Mouse (Mus musculus) midbrain, embryonic 10.5 days (tissue): ENCODE data around the gene Spib. TPM values are rescaled to one million over a fixed set of nuclear protein-coding genes. Genes with fewer than 3 reads are reported as not detected.

Experiments used
- DNase-seq: peaks from one replicate; pipeline ENCODE4 v3.0.0-alpha.2; 2017; ENCODE audit warnings: low spot score
- H3K27ac ChIP-seq: fragments of 300-500 bp; sonication (generic); replicated peaks from 2 replicates; pipeline ENCODE4 v1.5.1; 2016; ENCODE audit warnings: mild to moderate bottlenecking
- H3K27me3 ChIP-seq: fragments of 300-500 bp; sonication (generic); 2 replicates; pipeline ENCODE4 v1.6.1; 2016; ENCODE audit warnings: low read depth, mild to moderate bottlenecking; ENCODE audit not compliant: poor library complexity, severe bottlenecking
- H3K36me3 ChIP-seq: fragments of 300-500 bp; sonication (generic); 2 replicates; pipeline ENCODE4 v1.6.1; 2016; ENCODE audit warnings: mild to moderate bottlenecking, moderate library complexity
- H3K4me1 ChIP-seq: fragments of 300-500 bp; sonication (generic); 2 replicates; pipeline ENCODE4 v1.6.1; 2016
- H3K4me3 ChIP-seq: fragments of 300-500 bp; sonication (generic); 2 replicates; pipeline ENCODE4 v1.5.1; 2016; ENCODE audit warnings: mild to moderate bottlenecking, moderate library complexity
- H3K9me3 ChIP-seq: fragments of 300-500 bp; sonication (generic); replicated peaks from 2 replicates; pipeline ENCODE4 v1.6.1; 2016; ENCODE audit warnings: mild to moderate bottlenecking
- WGBS: fragments of 180-500 bp; shearing (Covaris S2); methylation state at CpG from one replicate; pipeline ENCODE4 v1.1.7; 2016; 5-methylcytosine and 5-hydroxymethylcytosine counted together
- polyA plus RNA-seq: library from polyadenylated mRNA; unstranded; fragments of >200 nt; fragmentation: Nextera tagmentation; extraction: Ambion mirVana; gene quantifications from 2 replicates; pipeline ENCODE4 v1.2.1, GENCODE M21; 2016

The Spib gene
- polyA plus RNA-seq, 1 experiment from 2014 or later = not detected

GRCm38 (mm10) chr7:44501563-44502115, 30.2 kb downstream of the Spib start:
- Histone ChIP-seq H3K27me3 (peaks cover 18% of the 10 kb centered on the region), H3K9me3 (0 out of 2 replicates have a peak, but pooled peaks cover 3% of the 10 kb centered on the region), H3K4me1 (peaks cover 14% of the 10 kb centered on the region), H3K36me3 (no peaks in the 10 kb centered on the region), H3K4me3 (no peak overlapping the region), H3K27ac (no peak overlapping the region)
- WGBS = 44% methylated on average over 5 of the region's 5 CpGs
- peak; percentile 75 for DNase-seq

- H3K36me3 ChIP-seq = no peaks in the 10 kb centered on the region
- peaks cover 18% of the 10 kb centered on the region for H3K27me3 ChIP-seq
- H3K4me1 ChIP-seq = peaks cover 24% of the 10 kb centered on the region
- no peak overlapping the region; the same call in 1 of the 2 replicates for H3K4me3 ChIP-seq
- 63% methylated on average over 20 of the region's 20 CpGs for WGBS
- no peak for DNase-seq
- 0 out of 2 replicates have a peak overlapping the region, but pooled peaks have one; percentile 13 for H3K27ac ChIP-seq
- H3K9me3 ChIP-seq = 0 out of 2 replicates have a peak, but pooled peaks cover 3% of the 10 kb centered on the region
Observed at GRCm38 (mm10) chr7:44500046-44500445, 31.8 kb downstream of the Spib start.

- H3K9me3 ChIP-seq = no peaks in the 10 kb centered on the region
- no peak overlapping the region for H3K27ac ChIP-seq
- DNase-seq = no peak
- H3K4me3 ChIP-seq = no peak overlapping the region
- peaks cover 29% of the 10 kb centered on the region for H3K4me1 ChIP-seq
- H3K36me3 ChIP-seq = peaks cover 9% of the 10 kb centered on the region
- H3K27me3 ChIP-seq = peaks cover 18% of the 10 kb centered on the region
- 89% methylated on average over 1 of the region's 1 CpGs for WGBS
Observed at GRCm38 (mm10) chr7:44498922-44499321, 32.9 kb downstream of the Spib start.

DNA sequence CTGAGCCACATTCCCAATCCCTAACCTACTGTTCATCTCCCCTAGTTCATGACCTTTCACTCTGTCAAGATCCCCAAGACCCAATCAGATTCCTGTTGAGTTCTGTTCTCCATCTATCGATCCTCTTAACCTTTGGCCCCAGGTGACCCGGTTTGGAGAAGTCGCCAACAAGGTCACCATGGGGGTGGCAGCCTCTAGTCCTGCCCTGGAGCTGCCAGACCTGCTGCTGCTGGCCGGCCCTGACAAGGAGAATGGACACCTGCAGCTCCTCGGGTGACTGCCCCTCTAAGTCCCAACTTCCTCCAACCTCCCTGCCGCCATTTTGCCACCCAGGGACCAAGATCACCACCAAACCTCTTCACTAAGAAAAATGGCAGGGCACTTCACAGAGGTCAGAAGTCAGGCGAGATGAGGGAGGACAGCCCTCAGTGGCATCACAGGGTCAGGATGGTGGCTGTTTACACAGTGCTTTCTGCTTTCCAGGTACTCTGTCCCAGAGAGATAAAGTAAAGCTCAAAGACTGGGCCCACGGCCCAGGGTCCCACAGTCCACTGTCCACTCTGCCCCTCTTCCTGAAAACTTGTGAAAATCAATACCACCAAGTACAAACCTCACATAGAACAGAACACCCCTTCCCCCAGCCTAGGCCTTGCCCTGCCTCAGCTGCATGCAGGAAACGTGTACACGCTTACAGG, 34.4 kb downstream of the Spib start:
- peaks cover 23% of the 10 kb centered on the region for H3K36me3 ChIP-seq
- H3K4me3 ChIP-seq = peak overlapping the region; percentile 86
- DNase-seq = no peak
- H3K4me1 ChIP-seq = peaks cover 29% of the 10 kb centered on the region
- peaks cover 18% of the 10 kb centered on the region for H3K27me3 ChIP-seq
- WGBS = 84% methylated on average over 10 of the region's 10 CpGs
- H3K9me3 ChIP-seq = no peaks in the 10 kb centered on the region
- H3K27ac ChIP-seq = peak overlapping the region; percentile 99

DNA sequence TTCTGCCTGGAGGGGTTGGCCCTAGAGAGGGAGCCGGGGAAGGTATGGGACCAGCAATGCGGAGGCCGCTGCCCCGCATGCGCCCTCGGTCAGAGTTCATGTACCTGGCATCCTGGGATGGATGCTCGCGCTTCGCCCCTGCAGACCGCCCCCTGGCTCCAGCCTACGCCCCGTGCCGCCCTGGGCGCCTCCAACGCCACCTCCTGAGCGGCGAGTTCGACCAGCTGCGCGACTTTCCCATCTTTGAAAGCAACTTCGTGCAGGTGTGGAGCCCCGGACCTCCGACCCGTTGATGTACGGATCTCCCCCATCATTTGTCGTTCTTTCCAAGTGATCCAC, 35.1 kb downstream of the Spib start:
- Histone ChIP-seq H3K27ac (peak overlapping the region; percentile 99), H3K36me3 (peaks cover 31% of the 10 kb centered on the region), H3K4me3 (peak overlapping the region; percentile 86), H3K27me3 (peaks cover 18% of the 10 kb centered on the region), H3K4me1 (peaks cover 29% of the 10 kb centered on the region), H3K9me3 (no peaks in the 10 kb centered on the region)
- DNase-seq = no peak
- WGBS = 1% methylated on average over 26 of the region's 26 CpGs

- peak within 1 kb of the TSS; percentile 86 for H3K4me3 ChIP-seq
- H3K36me3 ChIP-seq = peaks cover 37% of the 10 kb centered on the region
- H3K27me3 ChIP-seq = peaks cover 18% of the 10 kb centered on the region
- peaks cover 29% of the 10 kb centered on the region for H3K4me1 ChIP-seq
- H3K27ac ChIP-seq = peak within 1 kb of the TSS; percentile 99
- DNase-seq = peak; percentile 99
- no peaks in the 10 kb centered on the region for H3K9me3 ChIP-seq
- WGBS = under 1% methylated on average over 58 of the region's 58 CpGs
Observed at GRCm38 (mm10) chr7:44495992-44496770, 35.7 kb downstream of the Spib start, which contains the start of the genes Emc10 and Fam71e1. Gene Emc10 (minus strand): TSS chr7:44496529. Gene Fam71e1 (plus strand): TSS chr7:44496581.

DNA sequence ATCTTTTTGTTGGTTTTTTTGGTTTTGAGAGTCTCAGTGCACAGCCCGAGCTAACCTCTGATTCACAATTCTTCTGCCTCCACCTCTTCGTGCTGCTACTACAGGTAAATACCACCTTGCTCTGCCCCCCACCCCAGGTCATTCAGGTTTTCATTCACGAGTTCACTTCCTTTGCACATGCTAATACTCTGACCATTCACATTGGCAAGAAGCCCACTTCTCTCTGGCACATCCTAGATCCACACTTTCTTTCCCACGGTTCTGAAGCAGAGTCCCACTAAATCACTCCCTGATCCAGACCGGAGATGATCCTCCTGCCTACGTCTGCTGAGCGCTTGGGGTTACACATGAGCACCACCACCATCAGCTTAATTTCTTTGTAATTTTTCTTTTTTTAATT, 36.8 kb downstream of the Spib start:
- Histone ChIP-seq H3K4me3 (peak overlapping the region; percentile 86), H3K4me1 (peaks cover 29% of the 10 kb centered on the region), H3K36me3 (peaks cover 48% of the 10 kb centered on the region), H3K27me3 (peaks cover 10% of the 10 kb centered on the region), H3K27ac (peak overlapping the region; percentile 99; the same call in 1 of the 2 replicates), H3K9me3 (no peaks in the 10 kb centered on the region)
- 92% methylated on average over 7 of the region's 7 CpGs for WGBS
- no peak for DNase-seq

GRCm38 (mm10) chr7:44494681-44495080, 37.2 kb downstream of the Spib start:
- Histone ChIP-seq H3K27ac (no peak overlapping the region), H3K36me3 (peaks cover 52% of the 10 kb centered on the region)

DNA sequence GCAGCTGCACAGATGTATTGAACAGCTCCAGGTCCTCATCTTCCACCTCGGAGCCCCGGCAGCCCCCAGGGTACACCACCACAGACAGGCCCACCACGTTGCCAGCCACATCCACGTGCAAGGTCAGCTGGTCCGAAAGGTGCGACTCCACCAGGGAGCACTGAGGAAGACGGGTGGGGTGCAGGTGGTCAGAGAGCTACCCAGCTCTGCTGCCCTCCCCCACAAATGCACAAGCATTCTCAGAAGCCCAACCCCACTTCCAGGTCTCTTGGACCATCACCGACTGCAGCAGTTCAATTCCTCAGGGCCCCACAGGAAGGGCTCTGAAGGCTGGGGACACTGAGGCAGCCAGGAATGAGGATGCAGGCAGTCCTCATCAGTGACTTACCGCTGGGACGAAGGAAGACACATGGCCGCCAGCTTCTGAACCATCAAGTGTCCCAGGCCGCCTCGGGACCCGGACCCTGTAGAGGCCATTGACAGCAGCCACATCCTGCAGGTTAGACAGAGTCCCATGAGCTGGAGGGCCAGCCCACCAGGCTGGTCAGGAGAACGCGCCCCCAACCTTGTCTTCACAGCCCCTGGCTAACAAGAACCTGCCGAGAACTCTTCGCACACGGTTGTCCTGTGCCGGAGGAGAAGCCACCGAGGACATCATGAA, 39.6 kb downstream of the Spib start:
- no peak overlapping the region for H3K4me3 ChIP-seq
- H3K4me1 ChIP-seq = peaks cover 21% of the 10 kb centered on the region
- no peak for DNase-seq
- H3K36me3 ChIP-seq = peaks cover 69% of the 10 kb centered on the region
- H3K27ac ChIP-seq = no peak overlapping the region
- H3K9me3 ChIP-seq = no peaks in the 10 kb centered on the region
- 95% methylated on average over 21 of the region's 21 CpGs for WGBS
- no peaks in the 10 kb centered on the region for H3K27me3 ChIP-seq

More at GRCm38 (mm10) chr7:44494681-44495080, 37.2 kb downstream of the Spib start:
- Histone ChIP-seq H3K4me1 (peaks cover 29% of the 10 kb centered on the region), H3K27me3 (peaks cover 6% of the 10 kb centered on the region; the same call in 1 of the 2 replicates), H3K4me3 (no peak overlapping the region), H3K9me3 (no peaks in the 10 kb centered on the region)
- 92% methylated on average over 12 of the region's 12 CpGs for WGBS
- no peak for DNase-seq

DNA sequence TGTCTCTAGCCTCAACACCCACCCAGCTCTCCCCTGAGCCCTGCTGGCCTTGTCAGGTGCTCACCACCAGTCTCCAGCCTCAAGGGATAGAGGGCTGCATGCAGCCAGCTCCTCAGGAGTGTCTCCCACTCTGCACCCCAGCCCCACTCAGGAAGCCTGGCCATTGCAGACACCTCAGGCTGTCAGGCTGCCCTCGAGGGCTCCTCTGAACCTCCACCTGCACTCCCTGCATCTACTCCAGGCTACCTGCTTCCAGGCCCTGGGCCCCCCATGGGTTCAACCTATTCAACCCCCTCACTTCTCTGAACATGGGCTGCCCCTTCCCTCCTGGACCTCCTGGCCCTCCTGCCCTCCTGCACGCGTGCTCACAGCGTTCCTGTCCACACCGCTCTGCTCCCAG, 40.5 kb downstream of the Spib start:
- DNase-seq = no peak
- Histone ChIP-seq H3K4me3 (no peak overlapping the region), H3K27ac (no peak overlapping the region), H3K36me3 (peaks cover 69% of the 10 kb centered on the region), H3K9me3 (no peaks in the 10 kb centered on the region), H3K27me3 (no peaks in the 10 kb centered on the region), H3K4me1 (peaks cover 17% of the 10 kb centered on the region)
- 94% methylated on average over 5 of the region's 5 CpGs for WGBS

- Histone ChIP-seq H3K4me1 (peaks cover 11% of the 10 kb centered on the region), H3K27ac (no peak overlapping the region), H3K36me3 (peaks cover 69% of the 10 kb centered on the region), H3K27me3 (no peaks in the 10 kb centered on the region), H3K9me3 (no peaks in the 10 kb centered on the region), H3K4me3 (no peak overlapping the region)
- 98% methylated on average over 4 of the region's 4 CpGs for WGBS
- no peak for DNase-seq
Observed at GRCm38 (mm10) chr7:44490281-44490680, 41.6 kb downstream of the Spib start.

DNA sequence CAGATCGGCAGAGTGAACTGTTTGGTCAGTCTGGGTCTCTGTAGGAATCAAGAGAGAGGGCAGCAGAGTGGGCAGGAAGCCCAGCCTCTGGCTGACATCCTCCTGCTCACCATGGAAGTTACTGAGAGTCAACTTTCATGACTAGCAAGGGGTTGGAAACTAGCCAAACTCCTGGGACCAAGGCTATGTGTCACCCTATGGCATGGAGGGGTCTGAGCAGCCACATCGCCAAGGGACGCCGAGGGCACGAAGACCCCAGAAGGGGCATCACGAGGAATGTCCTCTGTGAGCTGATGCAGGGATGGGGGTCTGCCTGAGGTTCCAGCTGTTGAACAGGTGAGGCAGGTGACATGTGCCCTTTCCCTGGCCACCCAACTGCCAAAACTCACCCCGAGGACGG, 43.3 kb downstream of the Spib start:
- Histone ChIP-seq H3K4me1 (0 out of 2 replicates have a peak, but pooled peaks cover 4% of the 10 kb centered on the region), H3K9me3 (no peaks in the 10 kb centered on the region), H3K27me3 (no peaks in the 10 kb centered on the region), H3K36me3 (peaks cover 56% of the 10 kb centered on the region), H3K4me3 (no peak overlapping the region), H3K27ac (no peak overlapping the region)
- DNase-seq = no peak
- WGBS = 88% methylated on average over 8 of the region's 8 CpGs
